Mouse (Mus musculus) forebrain, embryonic 16.5 days (tissue): ENCODE measurements around the gene Spag9. TPM values are rescaled to one million over a fixed set of nuclear protein-coding genes. Genes with fewer than 3 reads are reported as not detected.

ENCODE experiments used
- ATAC-seq: fragments of 200-750 bp; cut with Nextera tagmentation; 2 replicates; pipeline ENCODE4 v1.8.0; 2017; ENCODE audit warnings: mild to moderate bottlenecking, moderate library complexity
- H3K27ac ChIP-seq: fragments of 300-500 bp; sonication (generic); 2 replicates; pipeline ENCODE4 v1.5.1; 2014; ENCODE audit warnings: low read length, control low read depth
- H3K27me3 ChIP-seq: fragments of 300-500 bp; sonication (generic); replicated peaks from 2 replicates; pipeline ENCODE4 v1.6.1; 2014; ENCODE audit warnings: low read length; ENCODE audit not compliant: control insufficient read depth, insufficient read depth
- H3K36me3 ChIP-seq: fragments of 300-500 bp; sonication (generic); 2 replicates; pipeline ENCODE4 v1.6.1; 2014; ENCODE audit not compliant: control insufficient read depth, insufficient read depth
- H3K4me1 ChIP-seq: fragments of 300-500 bp; sonication (generic); replicated peaks from 2 replicates; pipeline ENCODE4 v1.6.1; 2014; ENCODE audit warnings: low read length; ENCODE audit not compliant: control insufficient read depth, insufficient read depth
- H3K4me2 ChIP-seq: fragments of 300-500 bp; sonication (generic); 2 replicates; pipeline ENCODE4 v1.6.1; 2014; ENCODE audit warnings: mild to moderate bottlenecking, low read length, control low read depth
- H3K4me3 ChIP-seq: fragments of 300-500 bp; sonication (generic); replicated peaks from 2 replicates; pipeline ENCODE4 v1.5.1; 2014; ENCODE audit warnings: mild to moderate bottlenecking, low read length, control low read depth
- H3K9ac ChIP-seq: fragments of 300-500 bp; sonication (generic); replicated peaks from 2 replicates; pipeline ENCODE4 v1.6.1; 2014; ENCODE audit warnings: low read depth, low read length, control low read depth
- H3K9me3 ChIP-seq: fragments of 300-500 bp; sonication (generic); 2 replicates; pipeline ENCODE4 v1.6.1; 2016; ENCODE audit warnings: low read length; ENCODE audit not compliant: control insufficient read depth
- WGBS: fragments of 180-500 bp; shearing (Covaris S2); extraction: QIAGEN DNeasy Blood & Tissue Kit; methylation state at CpG from one replicate; pipeline ENCODE4 v1.1.7; 2014; 5-methylcytosine and 5-hydroxymethylcytosine counted together
- polyA plus RNA-seq: library from polyadenylated mRNA; unstranded; fragments of >200 nt; fragmentation: Nextera tagmentation; extraction: Ambion mirVana; gene quantifications from 2 replicates; pipeline ENCODE4 v1.2.1, GENCODE M21; 2015

Gene Spag9
- polyA plus RNA-seq, 1 experiment from 2014 or later, result 99.1 TPM

DNA sequence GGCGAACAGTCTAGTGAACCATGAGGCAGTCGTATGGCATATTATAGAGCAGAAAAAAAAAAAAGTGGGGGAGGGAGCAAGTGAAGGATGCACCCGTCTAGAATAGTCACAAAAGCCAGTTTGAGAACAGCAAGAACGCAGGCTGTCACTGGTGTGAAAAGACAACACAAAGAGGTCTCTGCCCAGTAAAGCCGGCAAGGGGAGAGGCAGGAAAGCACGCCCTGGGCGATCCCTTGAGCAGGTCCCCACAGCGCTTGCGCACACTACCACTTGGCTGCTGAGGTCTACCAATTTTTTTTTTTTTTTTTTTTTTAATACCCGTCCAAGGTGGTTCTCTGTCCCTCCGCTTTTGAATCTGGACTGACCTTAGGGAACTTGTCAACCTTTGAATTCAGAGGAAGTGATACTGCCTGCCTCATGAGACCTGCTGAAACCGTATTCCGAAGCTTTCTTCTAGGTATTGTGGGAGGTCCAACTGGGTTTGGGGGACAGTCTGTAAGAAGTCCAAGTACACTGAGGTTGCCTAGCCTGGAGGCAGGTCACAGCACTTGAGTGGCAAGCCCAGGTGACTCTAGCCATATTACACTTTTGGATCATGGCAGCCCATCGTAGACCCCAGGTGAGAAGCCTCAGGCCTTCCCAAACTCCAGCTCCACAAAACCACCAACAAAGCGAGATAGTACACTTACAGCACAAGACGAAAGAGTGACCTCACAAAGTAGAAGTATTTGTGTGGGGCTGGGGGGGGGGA is 153.8 kb downstream of the Spag9 start:
- H3K4me1 ChIP-seq, result peaks cover 28% of the 10 kb centered on the region
- H3K27ac ChIP-seq, result peak overlapping the region; percentile 90
- H3K9ac ChIP-seq, result peak overlapping the region; percentile 84
- no peaks in the 10 kb centered on the region for H3K27me3 ChIP-seq
- peak; percentile 36; the same call in 1 of the 2 replicates for ATAC-seq
- no peaks in the 10 kb centered on the region for H3K36me3 ChIP-seq
- H3K4me2 ChIP-seq, result peak overlapping the region; percentile 77
- H3K9me3 ChIP-seq, result no peaks in the 10 kb centered on the region
- H3K4me3 ChIP-seq, result peak overlapping the region; percentile 50
- 25% methylated on average over 16 of the region's 16 CpGs for WGBS

DNA sequence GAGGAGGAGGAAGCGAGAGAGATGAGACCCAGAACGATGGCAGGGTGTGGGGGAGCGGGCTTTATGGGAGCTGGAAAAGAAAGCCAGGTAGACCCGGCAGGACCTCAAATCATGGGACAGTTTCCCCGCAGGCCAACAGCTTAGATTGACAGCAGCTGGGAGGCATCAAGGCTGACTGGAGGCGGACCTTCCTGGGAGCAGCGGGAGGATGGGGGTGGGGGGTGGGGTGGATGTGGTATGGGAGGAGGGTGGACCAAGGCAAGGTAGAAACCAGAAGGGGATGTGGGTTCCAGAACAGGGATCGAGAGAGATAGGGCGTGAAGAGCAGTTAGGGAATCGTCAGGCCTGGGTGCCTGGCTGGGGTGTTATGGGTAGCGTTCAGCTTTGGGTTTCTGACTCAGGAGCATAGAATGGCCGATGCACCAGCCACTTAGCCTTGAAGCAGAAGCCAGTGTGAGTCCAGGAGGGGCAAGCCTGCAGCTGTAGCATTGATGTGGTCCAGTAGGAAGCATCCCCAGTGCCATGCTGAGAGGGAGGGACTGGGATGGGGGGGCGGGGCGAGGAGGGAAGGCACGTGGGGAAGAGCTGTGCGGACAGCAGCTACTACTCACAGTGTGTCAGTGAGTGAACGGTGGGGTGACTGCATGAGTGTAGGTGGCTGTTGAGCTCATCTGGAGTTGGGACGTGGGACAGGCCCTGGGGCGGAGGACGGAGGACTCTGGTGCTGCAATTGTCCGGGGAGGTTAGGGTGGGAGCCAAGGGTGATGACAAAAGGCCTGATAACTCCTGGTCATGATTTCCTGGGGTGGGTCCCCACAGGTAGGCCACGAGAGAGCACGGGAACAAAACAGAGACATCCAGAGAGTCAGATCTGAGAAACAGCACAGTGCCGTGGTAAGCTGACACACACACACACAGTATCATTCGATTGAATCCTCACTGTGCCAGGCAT is 154.9 kb downstream of the Spag9 start:
- 46% methylated on average over 25 of the region's 25 CpGs for WGBS
- Histone ChIP-seq H3K4me3 (no peak overlapping the region), H3K9ac (no peak overlapping the region), H3K4me2 (no peak overlapping the region), H3K4me1 (peaks cover 17% of the 10 kb centered on the region), H3K27me3 (no peaks in the 10 kb centered on the region), H3K27ac (no peak overlapping the region), H3K36me3 (no peaks in the 10 kb centered on the region), H3K9me3 (no peaks in the 10 kb centered on the region)
- ATAC-seq, result no peak

DNA sequence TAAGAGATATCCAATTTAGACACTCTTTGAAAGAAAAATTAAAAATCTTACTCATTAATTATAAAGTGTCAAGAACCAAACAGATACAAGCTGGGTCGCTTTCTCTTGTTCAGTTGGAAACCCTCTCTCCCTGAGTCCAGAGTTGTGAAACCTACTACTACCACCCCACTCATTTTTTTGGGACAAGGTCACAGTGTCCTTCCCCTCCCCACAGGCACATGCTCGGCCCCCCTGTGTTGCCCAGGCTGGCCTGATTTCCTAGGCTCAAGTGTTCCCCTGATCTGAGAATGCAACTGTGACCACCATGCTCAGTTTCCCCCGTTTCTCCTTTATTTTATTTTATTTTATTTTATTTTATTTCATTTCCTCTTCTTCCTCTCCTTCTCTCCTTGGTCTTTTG is 158.3 kb downstream of the Spag9 start:
- H3K4me1 ChIP-seq, result peaks cover 14% of the 10 kb centered on the region
- H3K27ac ChIP-seq, result no peak overlapping the region
- ATAC-seq, result no peak
- no peak overlapping the region for H3K4me3 ChIP-seq
- H3K9me3 ChIP-seq, result no peaks in the 10 kb centered on the region
- WGBS, result 94% methylated on average over 3 of the region's 3 CpGs
- H3K9ac ChIP-seq, result no peak overlapping the region
- H3K27me3 ChIP-seq, result no peaks in the 10 kb centered on the region
- no peaks in the 10 kb centered on the region for H3K36me3 ChIP-seq
- H3K4me2 ChIP-seq, result no peak overlapping the region

DNA sequence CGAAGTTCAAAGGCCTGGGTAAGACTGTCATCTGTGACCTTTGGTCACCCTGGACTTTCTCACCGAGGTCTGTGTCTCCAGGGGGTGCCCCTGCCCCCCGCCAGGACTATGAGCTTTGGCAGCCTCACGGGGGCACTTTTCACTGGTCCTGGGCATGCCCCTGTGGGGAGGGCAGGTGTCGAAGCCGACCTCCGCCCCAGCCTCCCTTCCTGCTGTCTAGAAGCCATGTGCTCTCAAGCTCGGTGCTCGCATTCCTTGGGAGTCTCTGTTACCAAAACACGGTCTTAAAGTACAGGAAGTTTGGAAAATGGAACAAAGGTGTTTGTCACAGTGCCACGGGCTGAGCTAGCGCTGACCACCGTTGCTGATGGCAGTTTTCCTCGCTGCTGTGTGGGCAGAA is 162.6 kb downstream of the Spag9 start:
- Histone ChIP-seq H3K27me3 (no peaks in the 10 kb centered on the region), H3K9ac (no peak overlapping the region), H3K9me3 (no peaks in the 10 kb centered on the region), H3K4me3 (no peak overlapping the region), H3K27ac (peak overlapping the region; percentile 98), H3K4me1 (peaks cover 32% of the 10 kb centered on the region), H3K36me3 (no peaks in the 10 kb centered on the region), H3K4me2 (no peak overlapping the region)
- 39% methylated on average over 14 of the region's 14 CpGs for WGBS
- ATAC-seq, result no peak

DNA sequence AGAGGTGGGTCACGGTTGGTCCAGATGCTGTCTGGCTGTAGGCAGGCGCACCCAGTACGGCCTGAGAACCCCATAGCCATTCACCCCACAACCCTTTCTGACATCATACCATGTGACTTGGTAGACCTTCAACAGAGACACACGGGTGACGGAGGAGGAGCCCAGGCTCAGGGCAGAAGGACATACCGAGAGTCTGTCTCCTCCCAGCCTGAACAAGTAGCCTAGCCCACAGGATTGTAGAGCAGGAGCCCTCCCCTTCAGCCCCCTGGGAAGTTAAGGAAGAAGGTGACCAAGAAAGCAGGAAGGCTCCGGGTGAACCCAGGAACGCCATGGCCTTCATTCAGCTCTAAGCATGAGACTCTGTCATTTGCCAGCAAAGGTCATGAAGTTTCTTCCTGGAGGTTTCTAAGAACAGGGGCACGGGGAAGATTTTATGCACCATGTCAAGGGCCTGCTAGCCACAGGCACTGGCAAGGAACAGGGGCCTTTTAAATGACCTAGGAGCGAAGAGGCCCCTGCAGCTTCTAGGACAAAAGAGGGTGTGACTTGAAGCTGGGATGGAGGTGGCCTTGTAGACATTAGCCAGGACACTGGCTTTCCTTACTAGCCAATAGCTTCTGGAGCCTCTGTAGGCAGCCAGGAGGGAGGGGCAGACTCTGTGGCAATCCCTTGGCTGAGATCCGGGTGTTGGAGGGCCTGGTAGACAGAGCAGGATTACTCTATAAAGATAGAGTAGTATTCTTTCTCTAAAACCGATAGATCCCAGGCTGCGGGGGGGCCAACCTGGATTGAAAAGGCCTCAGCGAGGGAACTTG is 163.4 kb downstream of the Spag9 start:
- peaks cover 32% of the 10 kb centered on the region for H3K4me1 ChIP-seq
- peak overlapping the region; percentile 47 for H3K4me2 ChIP-seq
- no peaks in the 10 kb centered on the region for H3K27me3 ChIP-seq
- H3K4me3 ChIP-seq, result no peak overlapping the region
- no peaks in the 10 kb centered on the region for H3K36me3 ChIP-seq
- peak overlapping the region; percentile 98 for H3K27ac ChIP-seq
- no peak for ATAC-seq
- peak overlapping the region; percentile 36 for H3K9ac ChIP-seq
- no peaks in the 10 kb centered on the region for H3K9me3 ChIP-seq
- WGBS, result 26% methylated on average over 14 of the region's 14 CpGs

DNA sequence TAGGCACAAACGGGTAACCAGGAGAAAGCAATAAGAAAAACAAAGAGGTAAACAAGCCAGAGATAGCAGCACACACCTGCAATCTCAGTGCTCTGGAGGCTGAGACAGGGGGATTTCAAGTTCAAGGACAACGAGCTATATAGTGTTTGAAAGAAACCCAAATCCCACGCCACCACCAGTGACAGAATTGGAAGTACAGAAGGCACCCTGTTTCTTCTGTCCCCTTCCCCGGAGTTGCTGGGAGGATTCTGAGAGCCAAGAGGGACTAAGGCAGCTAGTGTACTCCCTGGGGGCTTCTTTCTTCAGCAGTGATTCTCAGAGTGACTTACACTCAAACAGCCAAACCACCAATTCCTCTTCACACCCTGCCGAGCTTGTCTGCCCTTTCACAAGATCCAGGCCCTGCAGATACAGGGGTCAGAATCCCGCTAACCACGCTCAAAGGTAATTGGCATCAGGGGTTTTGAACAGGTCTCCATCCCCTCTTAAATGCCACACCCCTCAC is 164.1 kb downstream of the Spag9 start:
- Histone ChIP-seq H3K4me2 (peak overlapping the region; percentile 47), H3K4me3 (peak overlapping the region; percentile 27), H3K27me3 (no peaks in the 10 kb centered on the region), H3K9me3 (no peaks in the 10 kb centered on the region), H3K36me3 (no peaks in the 10 kb centered on the region), H3K4me1 (peaks cover 32% of the 10 kb centered on the region), H3K27ac (peak overlapping the region; percentile 98), H3K9ac (peak overlapping the region; percentile 52)
- peak; percentile 9 for ATAC-seq
- WGBS, result 6% methylated on average over 7 of the region's 7 CpGs

DNA sequence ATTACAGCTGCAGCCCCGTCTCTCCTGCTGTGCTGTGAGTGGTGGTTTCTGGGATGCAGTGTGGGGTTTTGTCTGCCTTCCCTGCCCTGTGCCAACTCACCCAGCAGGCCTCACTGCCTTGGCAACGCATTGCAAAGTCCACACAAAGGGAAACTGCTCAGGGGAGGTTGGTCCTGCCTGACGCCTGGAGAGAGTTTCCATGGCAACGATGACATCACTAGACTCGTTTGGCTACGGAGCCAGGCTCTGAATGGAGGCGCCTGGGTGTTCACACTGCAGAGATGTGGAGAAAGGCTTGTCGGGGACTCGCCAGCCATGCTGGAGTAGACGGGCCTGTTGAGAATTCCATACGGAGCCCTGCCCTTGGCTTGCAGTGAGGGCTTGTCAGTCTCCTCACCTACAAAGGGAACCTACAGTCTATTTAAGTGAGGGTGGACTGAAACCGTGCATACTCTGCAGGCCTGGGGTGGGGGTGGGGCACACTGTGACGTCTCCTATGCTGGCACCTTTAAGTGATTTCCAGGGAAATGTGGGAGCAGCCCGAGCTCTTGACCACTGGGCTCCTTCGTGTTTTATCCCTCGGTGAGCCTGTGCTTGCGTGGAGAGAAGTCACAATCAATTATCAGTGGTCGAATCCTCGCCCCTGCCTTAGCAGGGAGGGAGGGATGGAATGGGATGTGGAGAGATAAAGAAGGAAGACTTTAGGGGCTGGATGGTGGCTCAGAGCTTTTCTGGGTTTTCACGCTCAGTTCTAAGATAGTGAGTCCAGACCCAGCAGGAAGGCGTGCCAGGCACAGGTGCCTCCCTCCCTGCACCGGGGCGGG is 164.8 kb downstream of the Spag9 start:
- no peaks in the 10 kb centered on the region for H3K9me3 ChIP-seq
- H3K27me3 ChIP-seq, result no peaks in the 10 kb centered on the region
- H3K4me1 ChIP-seq, result peaks cover 32% of the 10 kb centered on the region
- H3K4me2 ChIP-seq, result peak overlapping the region; percentile 47
- peak overlapping the region; percentile 58 for H3K9ac ChIP-seq
- peak overlapping the region; percentile 27 for H3K4me3 ChIP-seq
- peak overlapping the region; percentile 98 for H3K27ac ChIP-seq
- H3K36me3 ChIP-seq, result no peaks in the 10 kb centered on the region
- under 1% methylated on average over 20 of the region's 23 CpGs for WGBS
- peak; percentile 97 for ATAC-seq

DNA sequence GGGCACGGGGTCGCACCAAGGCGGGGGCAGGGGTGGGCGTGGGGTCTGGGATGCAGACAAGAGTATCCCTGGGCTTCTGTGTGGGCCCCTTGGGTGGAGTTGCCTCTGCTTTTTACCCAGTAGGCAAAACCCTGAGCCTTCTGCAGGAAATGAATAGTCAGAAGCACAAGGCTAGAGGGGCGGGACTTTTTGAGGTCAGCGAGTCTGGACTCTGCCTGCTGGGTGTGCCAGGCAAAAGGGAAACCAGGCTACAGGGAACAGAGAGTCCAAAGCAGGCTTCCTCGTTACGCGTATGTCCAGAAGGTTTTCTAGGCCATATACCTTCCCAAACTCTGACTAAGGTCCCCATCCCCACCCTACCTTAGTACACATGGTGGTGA is 165.4 kb downstream of the Spag9 start:
- Histone ChIP-seq H3K4me3 (no peak overlapping the region; the same call in 1 of the 2 replicates), H3K9ac (peak overlapping the region; percentile 58)

More for the DNA sequence above, 165.4 kb downstream of the Spag9 start:
- Histone ChIP-seq H3K36me3 (no peaks in the 10 kb centered on the region), H3K27me3 (no peaks in the 10 kb centered on the region), H3K4me1 (peaks cover 32% of the 10 kb centered on the region), H3K9me3 (no peaks in the 10 kb centered on the region), H3K4me2 (peak overlapping the region; percentile 47), H3K27ac (peak overlapping the region; percentile 98)
- ATAC-seq, result no peak; the same call in 1 of the 2 replicates
- 12% methylated on average over 9 of the region's 9 CpGs for WGBS
